Mouse (Mus musculus) mesoderm, embryonic 11.5 days (tissue): ENCODE results near the gene Csgalnact2.

ENCODE experiments used
- DNase-seq: peaks from one replicate; pipeline ENCODE4 v3.0.0-alpha.2; 2012; ENCODE audit warnings: low read depth, low spot score

Csgalnact2 gene

GRCm38 (mm10) chr6:118137148-118137547 is 1.8 kb downstream of the Csgalnact2 start:
- no peak for DNase-seq

GRCm38 (mm10) chr6:118134461-118134860 is 4.5 kb downstream of the Csgalnact2 start:
- DNase-seq: no peak

- no peak for DNase-seq
Observed at GRCm38 (mm10) chr6:118130022-118130421, 8.9 kb downstream of the Csgalnact2 start.

- DNase-seq: no peak
Observed at GRCm38 (mm10) chr6:118127827-118128487, 11.0 kb downstream of the Csgalnact2 start.

GRCm38 (mm10) chr6:118127198-118127597 is 11.7 kb downstream of the Csgalnact2 start:
- no peak for DNase-seq

GRCm38 (mm10) chr6:118126577-118126976 is 12.4 kb downstream of the Csgalnact2 start:
- DNase-seq: no peak

GRCm38 (mm10) chr6:118122767-118123166 is 16.2 kb downstream of the Csgalnact2 start:
- DNase-seq: no peak

- DNase-seq: no peak
Observed at GRCm38 (mm10) chr6:118111810-118112209, 27.1 kb downstream of the Csgalnact2 start.

- no peak for DNase-seq
Observed at GRCm38 (mm10) chr6:118099311-118099802, 39.6 kb downstream of the Csgalnact2 start.

GRCm38 (mm10) chr6:118097765-118098365 is 41.1 kb downstream of the Csgalnact2 start:
- no peak for DNase-seq

GRCm38 (mm10) chr6:118090827-118091226 is 48.1 kb downstream of the Csgalnact2 start:
- no peak for DNase-seq

- no peak for DNase-seq
Observed at GRCm38 (mm10) chr6:118088750-118089440, 50.0 kb downstream of the Csgalnact2 start.

- DNase-seq: no peak
Observed at GRCm38 (mm10) chr6:118087955-118088354, 51.0 kb downstream of the Csgalnact2 start.

- no peak for DNase-seq
Observed at GRCm38 (mm10) chr6:118084596-118084995, 54.3 kb downstream of the Csgalnact2 start.

- no peak for DNase-seq
Observed at GRCm38 (mm10) chr6:118083608-118084007, 55.3 kb downstream of the Csgalnact2 start.

- DNase-seq: no peak
Observed at GRCm38 (mm10) chr6:118082384-118082783, 56.6 kb downstream of the Csgalnact2 start.

- DNase-seq: no peak
Observed at GRCm38 (mm10) chr6:118080711-118081110, 58.2 kb downstream of the Csgalnact2 start.

- no peak for DNase-seq
Observed at GRCm38 (mm10) chr6:118079762-118080465, 59.0 kb downstream of the Csgalnact2 start.

- no peak for DNase-seq
Observed at GRCm38 (mm10) chr6:118079292-118079691, 59.6 kb downstream of the Csgalnact2 start.

- no peak for DNase-seq
Observed at GRCm38 (mm10) chr6:118078751-118079150, 60.2 kb downstream of the Csgalnact2 start.

GRCm38 (mm10) chr6:118077421-118077820 is 61.5 kb downstream of the Csgalnact2 start:
- no peak for DNase-seq

GRCm38 (mm10) chr6:118076748-118077147 is 62.2 kb downstream of the Csgalnact2 start:
- no peak for DNase-seq
